Mouse (Mus musculus): ENCODE data around the gene Syne1.

The Syne1 gene

DNA sequence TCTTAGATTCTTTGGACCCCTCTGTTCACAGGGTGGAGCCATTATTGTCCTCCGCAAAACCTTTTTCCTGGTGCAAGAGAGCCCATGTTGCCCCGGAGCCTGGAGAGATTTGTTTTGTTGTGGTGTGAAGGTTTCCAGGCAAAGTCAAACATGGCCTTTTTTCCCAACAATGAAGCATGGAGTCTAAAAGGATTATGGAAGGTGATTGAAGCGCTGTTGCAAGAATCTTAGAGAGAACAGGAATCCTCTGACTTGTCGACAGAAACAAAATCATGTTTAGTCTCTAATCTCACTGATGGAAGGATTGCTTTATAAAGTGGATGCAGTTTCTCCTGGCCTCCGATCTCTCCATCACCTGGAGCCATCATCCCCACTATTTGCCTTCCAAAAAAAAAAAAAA lies at the start of gene Syne1:
Gene Syne1, minus strand, starts transcription at position 101 of the 400 bp plus-strand sequence.
- WGBS: 89% methylated on average over 5 of the region's 5 CpGs

DNA sequence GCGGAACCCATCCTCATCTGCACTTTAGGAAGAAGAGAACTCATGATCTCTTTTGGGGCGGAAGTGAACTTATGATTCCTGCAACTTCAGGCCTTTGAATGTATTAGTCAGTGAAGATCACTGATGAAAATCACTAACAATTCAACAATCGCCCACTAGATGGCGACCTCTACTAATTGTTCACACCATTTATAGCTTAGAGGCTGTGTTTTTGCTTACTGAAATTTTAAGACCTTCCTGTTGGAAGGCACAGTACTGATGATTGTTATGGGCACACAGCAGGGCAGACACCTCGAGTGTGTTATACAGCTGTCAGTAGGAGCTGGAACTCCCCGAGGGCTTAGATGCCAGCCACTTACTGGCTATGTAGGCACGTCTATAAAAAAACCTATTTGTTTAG lies 48.8 kb upstream of the Syne1 start:
- 15% methylated on average over 7 of the region's 7 CpGs for WGBS

DNA sequence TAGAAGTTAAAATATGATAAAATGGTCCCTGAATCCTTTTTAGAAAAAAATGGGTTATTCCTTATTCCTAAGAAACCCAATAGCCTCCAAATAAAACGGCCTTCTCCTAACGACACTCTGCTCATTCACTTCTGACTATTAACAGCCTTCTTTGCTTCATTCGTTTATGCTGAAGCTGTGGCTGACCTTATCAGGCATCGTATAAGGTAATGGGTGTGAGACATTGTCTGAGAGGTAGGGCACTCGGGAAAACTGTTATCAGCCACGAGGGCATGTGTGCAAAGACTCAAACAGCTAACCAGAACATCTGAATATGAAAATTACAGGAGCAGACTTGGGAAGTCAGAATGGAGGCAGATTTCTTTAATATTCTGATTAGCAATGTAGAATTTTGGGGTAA lies 45.3 kb upstream of the Syne1 start:
- 70% methylated on average over 6 of the region's 6 CpGs for WGBS

DNA sequence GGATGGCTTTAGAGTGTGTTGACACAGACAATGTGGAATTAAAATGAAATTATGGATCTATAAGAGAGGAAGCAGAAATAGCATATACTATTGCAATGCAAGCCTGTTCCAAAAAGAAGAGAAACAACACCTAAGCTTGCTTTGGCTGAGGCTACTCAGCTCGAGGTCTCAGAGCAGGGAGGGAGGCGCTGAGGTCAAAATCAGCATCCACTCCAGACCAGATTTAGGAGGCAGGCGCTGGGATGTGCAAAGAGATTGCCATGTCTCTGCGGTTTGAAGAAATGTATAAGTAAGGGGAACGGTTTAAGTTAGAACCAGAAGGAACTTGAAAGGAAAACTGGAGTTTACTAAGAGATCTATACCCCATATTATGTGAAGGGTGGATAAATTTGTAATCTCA lies 43.2 kb upstream of the Syne1 start:
- WGBS: 76% methylated on average over 5 of the region's 5 CpGs

DNA sequence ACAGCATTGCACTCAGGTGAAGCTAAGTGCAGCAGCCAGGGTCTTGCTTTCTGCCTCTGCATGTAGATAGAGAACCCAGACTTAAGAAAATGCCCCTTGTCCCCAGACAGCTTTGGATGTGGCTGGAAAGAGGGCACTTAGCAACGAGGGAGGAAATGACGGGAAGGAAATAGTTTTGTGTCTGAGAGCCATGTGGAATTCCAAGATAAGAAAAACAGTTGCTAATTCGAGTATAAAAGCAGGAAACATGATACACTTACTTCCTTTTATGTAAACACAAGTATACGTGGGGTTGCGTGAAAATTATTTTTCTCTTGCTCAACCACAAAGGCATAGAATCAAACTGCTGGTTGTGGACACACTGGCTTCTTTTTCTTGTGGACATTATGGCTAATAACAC lies 42.2 kb upstream of the Syne1 start, which contains the start of gene Myct1:
Gene Myct1, plus strand, starts transcription at position 312 of the 400 bp plus-strand sequence.
- WGBS: 48% methylated on average over 5 of the region's 5 CpGs

DNA sequence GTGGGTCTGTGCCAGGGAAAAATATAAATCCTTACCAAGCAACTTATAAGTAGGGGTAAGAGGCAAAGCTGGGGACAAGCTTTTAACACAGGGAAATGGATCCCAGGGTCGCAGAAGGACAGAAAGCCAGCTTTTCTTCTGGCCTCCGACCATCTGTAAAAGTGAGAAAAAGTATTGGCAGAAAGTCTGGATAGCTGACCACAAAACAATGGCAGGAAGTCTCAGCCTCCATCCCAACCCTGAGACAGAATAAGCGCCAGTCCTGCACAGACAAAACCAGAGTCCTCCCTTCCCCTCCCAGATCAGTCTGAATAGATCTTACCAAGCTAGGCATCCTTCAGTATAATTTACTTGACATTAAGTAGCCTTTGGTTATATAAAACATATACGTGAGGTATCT lies 40.7 kb upstream of the Syne1 start:
- WGBS: 71% methylated on average over 4 of the region's 4 CpGs

DNA sequence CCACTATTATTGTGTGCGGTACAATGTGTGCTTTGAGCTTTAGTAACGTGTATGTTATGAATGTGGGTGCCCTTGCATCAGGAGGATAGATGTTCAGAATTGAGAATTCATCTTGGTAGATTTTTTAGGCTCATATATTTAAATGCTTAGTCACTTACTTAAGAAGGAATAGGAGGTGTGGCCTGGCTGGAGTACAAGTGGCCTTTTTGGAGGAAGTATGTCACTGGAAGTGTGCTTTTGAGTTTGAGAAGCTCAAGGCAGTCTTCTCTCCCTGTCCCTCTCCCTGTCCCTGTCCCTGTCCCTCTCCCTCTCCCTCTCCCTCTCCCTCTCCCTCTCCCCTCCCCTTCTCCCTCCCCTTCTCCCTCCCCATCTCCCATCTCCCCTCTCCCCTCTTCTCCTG lies 39.8 kb upstream of the Syne1 start:
- WGBS: 82% methylated on average over 2 of the region's 2 CpGs

DNA sequence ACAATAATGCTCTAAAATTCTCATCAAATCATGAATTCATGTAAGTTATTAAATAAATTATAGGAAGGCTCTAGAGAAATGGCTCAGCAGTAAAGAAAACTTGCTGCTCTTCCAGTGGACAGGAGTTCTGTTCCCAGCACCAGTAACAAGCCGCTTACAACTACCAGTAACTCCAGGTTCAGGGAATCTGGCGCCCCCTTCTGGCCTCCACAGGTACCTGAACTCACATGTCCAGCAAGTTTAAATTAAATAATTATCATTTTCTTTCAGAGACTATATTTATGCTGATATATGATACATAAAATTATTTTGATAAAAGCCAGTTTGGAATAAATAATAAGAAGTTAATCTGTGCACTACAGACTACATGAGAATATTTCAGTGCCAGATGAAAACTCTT lies 22.0 kb upstream of the Syne1 start:
- 57% methylated on average over 2 of the region's 2 CpGs for WGBS

DNA sequence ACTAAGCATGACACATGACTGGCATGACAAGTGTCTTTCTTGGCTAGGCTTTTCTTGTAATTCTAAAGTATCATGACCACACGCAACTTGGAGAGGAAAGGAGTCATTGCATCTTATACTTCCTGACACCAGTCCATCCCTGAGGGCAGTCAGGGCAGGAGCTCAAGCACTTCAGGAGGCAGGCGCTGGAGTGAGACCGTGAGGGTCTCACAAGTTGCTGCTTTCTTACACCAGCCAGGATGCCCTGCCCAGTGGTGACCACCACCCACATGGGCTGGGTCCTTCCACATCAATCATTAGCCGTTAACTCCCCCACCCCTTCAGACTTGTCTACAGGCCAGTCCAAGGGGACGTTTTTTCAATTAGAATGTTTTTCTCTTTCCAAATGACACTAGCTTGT lies 20.1 kb upstream of the Syne1 start:
- 78% methylated on average over 5 of the region's 5 CpGs for WGBS

DNA sequence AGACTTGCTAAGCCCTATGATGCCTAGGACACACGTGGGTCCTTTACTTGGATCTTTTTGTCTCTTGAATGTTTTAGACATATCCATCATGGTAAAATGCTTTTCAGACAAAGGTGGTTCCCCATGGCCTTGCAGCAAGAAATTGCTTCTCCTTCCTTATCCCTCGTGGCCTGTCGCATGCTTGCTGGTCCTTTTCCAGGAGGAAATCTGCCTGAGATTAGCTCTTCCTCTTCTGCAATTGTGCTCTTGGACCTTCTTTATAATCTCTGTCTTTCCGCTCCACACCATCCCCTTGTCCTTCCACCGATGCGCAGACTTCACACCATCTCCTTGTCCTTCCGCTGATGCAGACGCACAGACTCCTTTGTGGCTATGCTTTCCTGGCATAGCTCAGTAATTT lies 18.8 kb upstream of the Syne1 start:
- WGBS: 84% methylated on average over 8 of the region's 8 CpGs

DNA sequence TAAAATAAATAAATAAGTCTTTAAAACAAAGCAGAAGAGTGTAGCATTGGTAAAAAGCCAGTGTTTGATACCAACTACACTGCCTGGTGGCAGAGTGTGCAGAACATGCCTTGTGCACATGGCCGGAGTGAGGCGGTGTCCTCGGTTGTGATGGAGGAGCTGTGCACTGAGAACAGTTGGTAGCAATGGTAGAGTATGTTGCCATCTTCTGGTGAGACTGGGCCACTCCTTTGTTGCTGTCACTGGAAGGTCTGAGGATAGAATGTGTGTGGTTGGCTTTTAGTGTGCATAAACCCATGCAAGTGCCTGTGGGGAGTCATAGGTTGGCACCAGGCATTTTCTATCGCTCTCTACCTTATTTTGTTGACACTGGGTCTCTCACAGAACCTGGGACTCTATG lies 17.7 kb upstream of the Syne1 start:
- 81% methylated on average over 4 of the region's 4 CpGs for WGBS

DNA sequence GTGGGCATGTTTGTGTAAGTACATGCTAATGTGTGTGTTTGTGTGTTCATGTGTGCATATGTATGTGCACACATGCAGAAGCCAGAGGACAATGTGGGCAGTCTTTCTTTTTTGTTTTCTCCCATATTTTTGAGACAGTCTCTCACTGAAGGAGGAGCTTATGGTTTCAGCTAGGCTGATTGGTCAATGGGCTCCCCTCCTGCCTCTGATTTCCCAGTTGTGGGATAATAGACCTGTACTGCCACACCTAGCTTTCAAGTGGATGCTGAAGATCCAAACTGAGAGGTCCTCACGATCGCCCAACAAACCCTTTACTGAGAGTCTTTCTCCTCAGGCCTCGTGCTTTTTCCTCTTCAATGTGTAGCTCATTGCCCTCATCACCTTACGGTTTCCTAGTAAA lies 10.4 kb upstream of the Syne1 start:
- WGBS: 91% methylated on average over 4 of the region's 4 CpGs

DNA sequence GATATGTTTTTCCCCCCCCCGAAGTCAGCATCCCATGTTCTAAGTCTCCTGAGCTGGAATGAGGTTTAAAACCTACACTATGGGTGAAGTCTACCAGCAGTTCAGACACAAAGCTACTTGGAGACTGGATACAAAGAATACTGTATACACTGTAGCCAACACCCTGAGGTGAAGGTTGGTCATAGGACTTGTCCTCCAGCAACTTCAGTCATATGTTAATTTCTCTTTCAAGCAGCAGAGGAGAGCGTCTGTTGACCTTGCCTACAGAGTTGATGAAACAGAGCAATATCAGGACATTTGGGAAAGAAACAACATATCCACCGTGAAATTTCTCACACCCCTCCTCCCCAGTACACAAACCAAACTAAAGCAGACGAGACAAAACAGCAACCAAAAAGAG lies 9.2 kb upstream of the Syne1 start:
- 90% methylated on average over 4 of the region's 4 CpGs for WGBS

DNA sequence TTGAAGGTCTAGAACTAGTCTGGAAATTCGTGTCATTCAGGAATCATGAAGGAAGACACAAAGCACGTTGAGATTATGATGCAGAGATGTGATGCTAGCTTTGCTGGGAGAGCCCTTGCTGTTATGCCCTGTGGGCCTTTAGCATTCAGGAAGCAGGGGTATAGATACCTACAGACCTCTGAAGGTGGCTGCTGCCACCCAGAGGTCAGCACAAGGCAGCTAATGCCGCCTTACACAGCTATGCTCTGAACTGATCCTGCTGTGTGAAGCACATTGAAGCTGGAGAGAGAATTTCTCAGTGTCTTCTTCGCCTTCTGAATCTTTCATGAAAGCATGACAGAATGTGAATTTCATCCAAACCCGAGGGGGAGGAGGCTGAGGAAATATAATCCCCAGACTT lies 3.7 kb upstream of the Syne1 start:
- 18% methylated on average over 5 of the region's 5 CpGs for WGBS

DNA sequence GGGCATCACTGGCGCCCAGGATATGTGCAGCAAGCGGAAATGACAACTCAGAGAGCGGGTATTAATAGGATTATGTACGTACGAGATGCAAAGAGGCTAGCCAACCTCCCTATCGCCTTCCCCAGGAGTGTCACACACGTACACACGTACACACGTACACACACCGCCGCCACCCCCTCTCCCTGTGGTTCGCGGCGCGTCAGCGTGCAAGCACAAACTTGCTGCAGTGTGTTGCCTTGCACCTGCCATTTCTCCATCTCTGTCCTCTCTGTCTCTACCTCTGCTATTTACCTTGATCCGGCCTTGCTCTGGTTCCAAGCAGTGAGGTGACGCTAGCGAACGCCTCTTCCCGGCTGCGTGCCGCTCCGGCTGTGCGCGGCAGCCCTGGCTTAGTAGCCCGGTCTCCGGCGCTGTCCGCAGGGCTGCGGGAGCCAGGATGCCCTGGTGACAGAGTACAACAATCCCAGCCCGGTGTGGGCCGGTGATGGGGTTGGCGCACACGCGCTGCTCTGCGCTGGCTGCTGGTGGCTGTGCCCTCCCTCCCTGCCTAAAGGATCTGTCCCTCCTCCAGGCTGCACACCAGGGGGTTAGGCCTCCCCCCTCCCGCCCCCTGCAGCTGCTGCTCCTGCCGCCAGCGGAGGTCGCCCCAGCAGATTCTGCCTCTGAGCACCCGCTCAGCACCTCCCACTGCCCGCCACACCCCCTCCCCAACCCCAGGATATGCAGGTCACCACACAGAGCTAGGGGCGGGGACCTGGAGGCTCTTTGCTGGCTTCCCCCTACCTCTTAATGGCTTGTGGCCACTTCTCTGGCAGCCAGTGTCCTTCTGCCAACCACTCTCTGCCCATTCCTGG lies 887 bp downstream of the Syne1 start:
- WGBS: under 1% methylated on average over 44 of the region's 44 CpGs

DNA sequence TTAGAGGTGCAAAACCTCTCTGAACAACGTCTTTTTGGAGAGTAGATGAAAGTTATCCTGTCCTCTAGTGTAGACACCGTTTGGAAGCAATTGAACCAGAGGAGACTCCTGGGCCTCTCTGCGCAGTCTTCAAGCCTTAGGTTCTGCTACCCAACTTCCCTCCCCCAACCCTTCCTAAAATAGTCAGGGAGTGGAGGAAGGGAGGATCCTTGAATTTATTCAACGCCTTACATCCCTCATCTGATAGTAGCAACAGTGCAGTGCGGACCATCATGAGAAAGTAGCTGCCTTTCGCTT lies 1.5 kb downstream of the Syne1 start:
- WGBS: 6% methylated on average over 6 of the region's 6 CpGs

DNA sequence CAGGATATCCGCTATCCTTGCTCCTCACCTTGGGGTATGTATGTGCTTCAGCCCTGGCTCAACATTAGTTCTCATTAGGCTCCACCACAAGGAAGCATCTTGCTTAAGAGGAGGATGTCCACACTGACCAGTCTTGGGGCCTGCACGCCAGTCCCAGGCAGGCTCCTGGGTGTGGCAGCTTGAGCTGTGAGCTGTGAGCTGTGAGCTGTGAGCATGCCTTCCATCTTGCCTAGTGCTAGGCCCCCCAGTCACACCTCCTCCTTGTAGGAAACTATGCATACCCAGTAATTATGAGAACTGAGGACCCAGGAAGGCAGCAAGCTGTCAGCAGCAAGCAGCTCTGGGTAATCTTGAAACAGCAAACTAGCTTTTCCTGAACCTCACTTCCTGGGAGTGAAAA lies 2.6 kb downstream of the Syne1 start:
- WGBS: 81% methylated on average over 2 of the region's 2 CpGs

DNA sequence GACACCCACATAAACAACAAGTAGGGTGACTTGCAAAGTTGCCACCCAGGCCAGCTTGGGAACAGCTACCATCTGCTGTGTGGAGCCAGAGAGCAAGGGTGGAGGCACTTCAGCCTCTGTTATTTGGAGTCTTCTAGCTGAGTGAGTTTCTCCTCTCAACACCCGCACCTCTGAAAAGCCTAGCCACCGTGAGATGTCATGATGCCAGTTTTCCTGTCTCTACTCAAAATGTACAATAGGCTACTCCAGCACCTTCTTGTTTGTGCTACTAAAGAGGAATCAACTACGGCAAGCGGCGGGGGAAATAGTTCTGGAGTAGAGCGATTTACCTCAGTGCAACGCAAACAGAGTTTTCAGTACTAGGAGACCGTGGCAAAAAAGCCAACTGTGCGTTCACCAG lies 3.5 kb downstream of the Syne1 start:
- WGBS: 84% methylated on average over 9 of the region's 9 CpGs

DNA sequence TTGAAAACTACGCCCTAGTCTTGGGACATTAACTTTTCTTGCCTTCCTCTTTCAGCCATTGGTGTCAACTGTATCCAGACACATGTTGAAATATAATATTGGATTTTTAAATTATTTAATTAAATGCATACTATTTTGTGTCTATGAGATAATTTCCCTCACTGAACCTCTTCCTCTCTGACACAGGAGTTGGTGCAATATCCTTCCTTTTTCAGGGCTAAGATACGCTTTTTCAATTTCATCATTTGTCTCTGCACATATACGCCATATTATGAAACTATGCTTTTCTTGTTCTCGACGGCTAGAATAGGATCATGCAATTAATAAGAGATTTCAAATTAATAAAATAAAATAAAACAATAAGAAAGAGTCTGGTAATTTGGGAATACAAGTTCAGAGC lies 4.9 kb downstream of the Syne1 start:
- 94% methylated on average over 5 of the region's 5 CpGs for WGBS

DNA sequence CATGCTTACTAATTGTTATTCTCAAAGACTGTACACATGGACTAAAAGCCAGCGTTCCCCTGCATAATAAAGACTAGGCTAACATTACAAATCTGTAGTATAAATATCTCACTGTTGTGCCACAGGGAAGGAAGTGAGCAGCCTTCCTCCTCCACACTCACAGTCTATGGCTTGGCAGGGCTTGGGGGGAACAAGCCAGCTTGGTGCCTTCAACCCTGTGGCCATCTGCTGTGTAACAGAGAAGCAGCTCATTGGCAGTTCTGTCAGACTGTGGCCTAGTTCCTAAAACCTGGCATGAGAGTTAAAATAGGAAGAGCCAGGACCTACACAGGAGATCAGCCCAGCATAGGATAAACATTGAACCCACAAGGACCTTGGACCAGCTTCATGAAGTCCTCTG lies 23.0 kb downstream of the Syne1 start:
- WGBS: 10% methylated on average over 1 of the region's 1 CpGs

DNA sequence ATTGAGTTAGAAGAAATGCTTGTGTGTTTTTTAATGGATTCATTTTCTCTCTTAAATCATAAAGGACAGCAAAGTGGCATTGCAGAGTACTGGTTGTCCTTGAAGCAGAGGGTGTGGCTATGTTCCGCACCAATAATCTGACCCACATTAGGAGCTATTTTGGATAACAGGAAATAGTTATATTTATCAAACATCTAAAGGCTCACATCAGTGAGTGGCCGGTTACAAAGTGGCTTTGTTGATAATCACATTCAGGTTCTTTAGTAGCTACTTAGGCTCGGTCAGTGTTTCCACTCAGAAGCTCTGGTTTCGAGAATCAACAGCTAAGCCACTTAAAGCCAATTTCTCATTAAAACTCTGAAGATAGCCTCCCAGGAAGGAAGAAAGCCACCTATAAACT lies 23.6 kb downstream of the Syne1 start:
- 52% methylated on average over 4 of the region's 4 CpGs for WGBS

DNA sequence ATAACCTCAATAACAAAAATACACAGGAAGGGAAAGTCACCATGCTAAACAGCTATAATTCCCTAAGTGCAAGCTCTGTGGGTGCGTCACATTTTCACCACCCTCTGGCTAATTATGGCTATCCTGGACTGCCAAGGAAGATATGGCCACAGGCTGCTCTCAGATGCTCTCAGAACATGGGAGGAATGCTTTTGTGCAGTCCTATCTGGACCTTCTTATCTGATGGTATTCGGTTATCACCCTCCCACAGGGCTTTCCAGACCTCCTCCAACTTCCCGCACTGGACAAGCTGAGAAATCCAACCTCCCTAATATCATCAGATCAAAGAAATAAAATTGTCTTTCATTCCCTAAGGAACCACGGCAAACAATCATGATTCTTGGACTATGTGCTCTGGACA lies 28.4 kb downstream of the Syne1 start:
- WGBS: 67% methylated on average over 4 of the region's 4 CpGs

DNA sequence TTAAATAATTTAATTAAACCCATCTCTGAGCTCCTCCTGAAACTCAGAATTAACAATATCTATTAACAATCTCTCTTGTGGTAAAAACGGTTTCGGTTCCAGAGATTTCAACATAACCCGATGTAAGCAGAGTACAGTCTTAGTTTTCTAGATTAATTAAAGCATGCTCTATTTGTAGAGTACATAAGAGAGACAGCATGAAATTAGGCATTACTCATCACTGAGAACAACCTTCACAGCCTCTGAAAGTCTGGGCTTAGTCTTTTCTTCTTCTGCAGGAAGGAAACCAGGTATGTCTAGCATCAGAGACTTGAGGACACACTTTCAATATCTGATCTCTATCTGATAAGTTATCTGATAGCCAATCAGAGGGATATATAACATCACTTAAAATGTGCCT lies 29.0 kb downstream of the Syne1 start:
- WGBS: 66% methylated on average over 3 of the region's 3 CpGs

DNA sequence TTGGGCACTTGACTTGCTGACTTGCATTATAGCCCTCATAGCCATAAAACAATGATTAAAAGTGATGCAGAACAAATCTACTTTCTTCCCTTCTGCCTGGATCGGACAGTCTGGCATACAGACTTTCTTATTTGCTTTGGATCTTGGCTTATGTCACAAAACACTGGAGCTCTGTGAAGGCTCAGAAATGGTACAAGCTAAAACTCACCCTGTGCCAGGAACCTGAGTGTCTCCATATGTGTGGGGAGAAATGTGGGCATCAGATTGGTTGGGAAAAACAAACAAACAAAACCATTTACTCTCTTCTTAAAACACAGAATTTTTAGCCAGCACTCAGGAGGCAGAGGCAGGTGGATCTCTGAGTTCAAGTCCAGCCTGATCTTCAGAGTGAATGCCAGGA lies 30.6 kb downstream of the Syne1 start:
- WGBS: 28% methylated on average over 1 of the region's 1 CpGs

Data from cerebral cortex, adult 2 months (tissue).